8 mouse cellular contexts compared by ENCODE assay signal in the genomic region with DNA sequence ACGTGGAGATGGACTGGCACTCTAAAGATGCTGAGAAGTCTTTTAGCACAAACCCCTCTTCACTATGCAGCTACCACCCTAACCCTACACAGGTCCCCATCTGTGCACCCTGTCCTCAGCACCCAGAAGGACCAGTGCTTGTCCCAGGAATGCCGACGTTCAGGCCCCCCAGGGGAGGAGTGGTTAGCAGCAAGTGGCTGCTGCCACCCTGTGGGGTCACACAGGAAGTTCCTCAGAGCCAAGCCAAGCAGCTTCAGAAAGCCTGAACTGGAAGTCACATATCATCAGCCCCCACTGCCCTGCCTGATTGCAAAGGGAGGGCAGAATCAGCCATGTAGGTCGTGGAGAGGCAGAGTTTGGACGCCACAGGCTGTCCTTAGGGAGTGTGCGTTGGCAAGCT. TPM values are rescaled to one million over a fixed set of nuclear protein-coding genes. Genes with fewer than 3 reads are reported as not detected.
DNase-seq lines count a peak whose midpoint lies in the region; ATAC-seq and TF ChIP-seq lines count a peak whose summit lies in the region.

No protein-coding gene starts in this region.

- H3K4me2 ChIP-seq in heart, embryonic 11.5 days: no peak overlapping the region
- no peak overlapping the region for H3K4me2 ChIP-seq in heart, embryonic 16.5 days (ENCODE audit: low read depth, low read length)

- no peak overlapping the region for H3K9ac ChIP-seq in heart, adult 2 months (ENCODE audit: low read depth, low read length)
- H3K9ac ChIP-seq in heart, embryonic 11.5 days (ENCODE audit: low read depth, low read length): no peak overlapping the region
- peak overlapping the region; percentile 51; the same call in 1 of the 2 replicates for H3K9ac ChIP-seq in heart, embryonic 16.5 days (ENCODE audit: low read length)

- peaks cover 4% of the 10 kb centered on the region for H3K4me1 ChIP-seq in heart, adult 2 months (ENCODE audit: control insufficient read depth, insufficient read depth, low read length)
- 0 out of 2 replicates have a peak, but pooled peaks cover 2% of the 10 kb centered on the region for H3K4me1 ChIP-seq in heart, embryonic 11.5 days (ENCODE audit: control insufficient read depth, insufficient read depth, low read length)
- H3K4me1 ChIP-seq in heart, embryonic 16.5 days (ENCODE audit: control insufficient read depth, insufficient read depth, low read length): peaks cover 10% of the 10 kb centered on the region

- TF ChIP-seq CTCF in heart, adult 2 months (IDR thresholded peaks at IDR 0.05): peak; percentile 84

- no peaks in the 10 kb centered on the region for H3K27me3 ChIP-seq in heart, adult 2 months (ENCODE audit: control insufficient read depth, insufficient read depth, low read length)
- H3K27me3 ChIP-seq in heart, embryonic 11.5 days (ENCODE audit: control insufficient read depth, insufficient read depth, low read length): no peaks in the 10 kb centered on the region
- no peaks in the 10 kb centered on the region for H3K27me3 ChIP-seq in heart, embryonic 16.5 days (ENCODE audit: control insufficient read depth, insufficient read depth, low read length)

- 19% methylated on average over 6 of the region's 6 CpGs for WGBS in heart, adult 2 months
- 20% methylated on average over 6 of the region's 6 CpGs for WGBS in heart, embryonic 11.5 days (ENCODE audit: insufficient replicate concordance)
- 17% methylated on average over 6 of the region's 6 CpGs for WGBS in heart, embryonic 16.5 days

- no peaks in the 10 kb centered on the region for H3K79me2 ChIP-seq in heart, adult 2 months (replicated peaks; ENCODE audit: control insufficient read depth, insufficient read depth, low read length)

- no peak for ATAC-seq in heart, embryonic 11.5 days (replicated peaks; ENCODE audit: insufficient number of reproducible peaks, low FRiP score, low TSS enrichment)
- no peak for ATAC-seq in heart, embryonic 16.5 days (replicated peaks; ENCODE audit: extremely low read depth, insufficient read depth, low FRiP score)

- H3K27ac ChIP-seq in heart, adult 2 months: no peak overlapping the region
- H3K27ac ChIP-seq in heart, embryonic 11.5 days (ENCODE audit: low read depth, low read length): no peak overlapping the region
- no peak overlapping the region for H3K27ac ChIP-seq in heart, embryonic 16.5 days (ENCODE audit: low read length)

- peak; percentile 87 for TF ChIP-seq EP300 in heart, adult 2 months (IDR thresholded peaks at IDR 0.05; ENCODE audit: insufficient read depth, low read depth, low read length)

- no peaks in the 10 kb centered on the region for H3K9me3 ChIP-seq in heart, embryonic 11.5 days (replicated peaks; ENCODE audit: control insufficient read depth, low read length)
- H3K9me3 ChIP-seq in heart, embryonic 16.5 days (replicated peaks; ENCODE audit: control insufficient read depth, low read length): no peaks in the 10 kb centered on the region

- H3K36me3 ChIP-seq in heart, adult 2 months (ENCODE audit: control insufficient read depth, insufficient read depth, low read length): no peaks in the 10 kb centered on the region
- H3K36me3 ChIP-seq in heart, embryonic 11.5 days (ENCODE audit: control insufficient read depth, insufficient read depth, low read length): no peaks in the 10 kb centered on the region
- H3K36me3 ChIP-seq in heart, embryonic 16.5 days (ENCODE audit: control insufficient read depth, insufficient read depth): no peaks in the 10 kb centered on the region

- intact Hi-C loops in heart, adult 2 months (cut with DNase I): loop anchor here (5.0 kb wide), 1 partner anchor 43 kb away; the partner anchor contains the start of gene Blm

- TF ChIP-seq POLR2A in heart, adult 2 months (IDR thresholded peaks at IDR 0.05; ENCODE audit: insufficient read depth, low read depth, low read length): no peak

- H3K4me3 ChIP-seq in heart, adult 2 months: no peak overlapping the region
- H3K4me3 ChIP-seq in heart, embryonic 11.5 days (ENCODE audit: low read depth, low read length): no peak overlapping the region
- H3K4me3 ChIP-seq in heart, embryonic 16.5 days (ENCODE audit: low read length): no peak overlapping the region

- DNase-seq in heart, adult 2 months: peak; percentile 44 to 62
- peak; percentile 61 to 62 for DNase-seq in B cell, adult 2 months
- peak; percentile 40 for DNase-seq in ZHBTc4 (ENCODE audit: low read depth, low spot score)
- peak; percentile 55 for DNase-seq in lung, postnatal 25 days (ENCODE audit: low spot score)
- DNase-seq in thymus, postnatal 0 days (ENCODE audit: low spot score): peak; percentile 49
- DNase-seq in urinary bladder, postnatal 36 days (ENCODE audit: low spot score in 2 of 2): no peak

RNA-seq across cellular contexts. Expression of gene Blm, which starts 45.4 kb away (rescaled TPM):
- total RNA-seq in heart, adult 2 months (2021): 1 to 10 TPM in 1 of 2 experiments, under 1 TPM in 1; 0.91 to 1.3 TPM
- 0.59 and 0.67 TPM in 2 replicates for polyA plus RNA-seq in heart, adult 2 months (2012; rRNA removed)
- polyA plus RNA-seq in heart, embryonic 11.5 days (2014; fragmentation: Nextera tagmentation; extraction: Ambion mirVana): 27.7 and 28.2 TPM in 2 replicates
- polyA plus RNA-seq in heart, embryonic 16.5 days (2015; fragmentation: Nextera tagmentation; extraction: Ambion mirVana): 14.5 and 15.3 TPM in 2 replicates
- 14.6 and 19.5 TPM in 2 replicates for polyA plus RNA-seq in thymus, postnatal 0 days (2015; fragmentation: Nextera tagmentation; extraction: Ambion mirVana)

Comparison
In these comparisons a context has a peak if more than half of its experiments do, and no peak if none do; other contexts are left out.
1. DNase-seq: peak in heart, adult 2 months (2 of 2), B cell, adult 2 months (2 of 2), ZHBTc4 (single experiment), lung, postnatal 25 days (single experiment) and thymus, postnatal 0 days (single experiment); none in urinary bladder, postnatal 36 days (0 of 2).